Mouse (Mus musculus): ENCODE results near the gene Bach1.

DNA sequence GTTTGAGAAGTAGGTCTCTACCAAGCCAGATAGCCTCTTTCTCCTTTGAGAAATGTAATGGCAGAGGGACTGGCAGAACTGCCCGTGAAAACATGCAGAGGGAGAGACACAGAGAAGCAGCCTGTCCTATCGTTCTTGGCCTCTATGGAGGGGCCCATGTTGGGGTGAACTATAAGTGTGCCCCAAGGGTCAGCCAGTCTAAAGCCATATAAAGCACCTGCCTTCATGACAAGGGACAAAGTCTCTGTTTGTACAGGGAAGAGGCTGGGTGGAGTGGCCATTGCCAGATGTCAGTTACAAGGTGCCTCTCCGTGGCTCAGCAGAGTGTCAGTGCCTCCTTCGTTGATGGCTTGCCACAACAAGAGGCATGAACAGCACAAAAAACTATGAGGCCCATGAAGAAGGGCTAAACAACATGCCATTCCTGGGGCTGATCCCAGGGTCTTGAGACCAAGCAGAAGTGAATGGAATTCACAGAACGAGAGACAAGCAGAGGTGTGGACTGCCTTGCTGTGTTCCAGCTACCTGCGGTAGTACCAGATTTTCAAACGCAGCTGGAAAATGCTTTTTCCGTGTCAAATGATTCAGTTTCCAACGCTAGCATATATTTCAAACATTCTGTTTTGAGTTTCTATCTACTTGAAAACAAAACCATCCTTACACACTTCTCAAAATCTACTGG lies 42.4 kb downstream of the Bach1 start:
- TF ChIP-seq CTCF (IDR thresholded peaks at IDR 0.05; ENCODE audit: control insufficient read depth, insufficient read depth, insufficient read length) (no peak), MYOG (IDR thresholded peaks at IDR 0.05; ENCODE audit: control insufficient read depth, extremely low read depth, insufficient read length) (no peak), CEBPB (IDR thresholded peaks at IDR 0.05; ENCODE audit: low read depth) (no peak), MYOD1 (IDR thresholded peaks at IDR 0.05; ENCODE audit: control insufficient read depth, insufficient read length, low read depth) (no peak), USF1 (IDR thresholded peaks at IDR 0.05; ENCODE audit: low read depth) (no peak), MAX (IDR thresholded peaks at IDR 0.05) (no peak), FOSL1 (IDR thresholded peaks at IDR 0.05; ENCODE audit: insufficient read depth, low read length, poor library complexity, severe bottlenecking) (no peak)

All from C2C12 (cell line).